Mouse (Mus musculus): ENCODE data around the gene Sp6. TPM values are rescaled to one million over a fixed set of nuclear protein-coding genes. Genes with fewer than 3 reads are reported as not detected.
A peak's percentile ranks its signal among the peaks of the same experiment; 100 is the strongest.

Gene Sp6
- polyA plus RNA-seq, 1 experiment, result 6.0 TPM

DNA sequence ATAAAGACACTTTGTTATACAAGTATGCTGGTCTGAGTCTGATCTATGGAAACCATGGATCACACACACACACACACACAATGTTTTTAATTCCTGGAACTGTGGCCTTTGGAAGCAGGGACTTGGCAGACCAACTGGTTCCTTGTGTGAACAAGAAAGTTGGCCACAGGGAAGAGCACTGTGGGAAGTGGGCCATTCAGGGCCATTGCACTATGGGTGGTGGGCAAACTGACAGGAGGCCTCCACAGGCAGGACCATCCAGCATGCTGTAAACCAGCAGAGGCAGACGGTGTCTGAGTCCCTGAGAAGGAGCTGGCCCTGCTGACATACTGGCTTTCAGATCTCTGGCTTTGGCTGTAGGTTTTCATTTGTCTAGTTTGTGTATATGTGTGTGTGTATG is 56.1 kb downstream of the Sp6 start:
- Histone ChIP-seq H3K79me2 (ENCODE audit: control insufficient read depth, insufficient read depth) (no peaks in the 10 kb centered on the region), H3K36me3 (ENCODE audit: control insufficient read depth, insufficient read depth) (no peaks in the 10 kb centered on the region), H3K4me3 (no peak overlapping the region), H3K4me2 (ENCODE audit: low read depth) (no peak overlapping the region), H3K27me3 (ENCODE audit: control insufficient read depth, insufficient read depth, insufficient read length) (no peaks in the 10 kb centered on the region), H3ac (ENCODE audit: control insufficient read depth, insufficient read length) (no peak overlapping the region)
- TF ChIP-seq USF1 (IDR thresholded peaks at IDR 0.05; ENCODE audit: low read depth), result no peak
- TF ChIP-seq E2F4 (IDR thresholded peaks at IDR 0.05; ENCODE audit: insufficient read depth), result no peak
- TF ChIP-seq MAX (IDR thresholded peaks at IDR 0.05; ENCODE audit: low read depth), result no peak
- TF ChIP-seq TCF3 (IDR thresholded peaks at IDR 0.05; ENCODE audit: insufficient read length, low read depth), result no peak
- TF ChIP-seq SRF (IDR thresholded peaks at IDR 0.05; ENCODE audit: control insufficient read depth, insufficient read length, low read depth), result no peak
- no peak for TF ChIP-seq POLR2A (IDR thresholded peaks at IDR 0.05; ENCODE audit: insufficient read length, low read depth)
- no peak for TF ChIP-seq CEBPB (IDR thresholded peaks at IDR 0.05; ENCODE audit: insufficient read depth, poor library complexity, severe bottlenecking)
- no peak for TF ChIP-seq MYOD1 (IDR thresholded peaks at IDR 0.05; ENCODE audit: control insufficient read depth in 1 of 3, insufficient read length in 2 of 3, low read depth in 2 of 3)
- TF ChIP-seq REST (IDR thresholded peaks at IDR 0.05; ENCODE audit: insufficient read depth, insufficient read length), result no peak
- TF ChIP-seq TCF12 (IDR thresholded peaks at IDR 0.05; ENCODE audit: insufficient read depth, poor library complexity, severe bottlenecking), result no peak
- TF ChIP-seq MYOG (IDR thresholded peaks at IDR 0.05; ENCODE audit: control insufficient read depth in 1 of 3, insufficient read depth in 1 of 3, insufficient read length in 2 of 3, low read depth in 2 of 3), result no peak
- TF ChIP-seq POLR2AphosphoS2 (IDR thresholded peaks at IDR 0.05; ENCODE audit: insufficient read length, low read depth), result no peak

DNA sequence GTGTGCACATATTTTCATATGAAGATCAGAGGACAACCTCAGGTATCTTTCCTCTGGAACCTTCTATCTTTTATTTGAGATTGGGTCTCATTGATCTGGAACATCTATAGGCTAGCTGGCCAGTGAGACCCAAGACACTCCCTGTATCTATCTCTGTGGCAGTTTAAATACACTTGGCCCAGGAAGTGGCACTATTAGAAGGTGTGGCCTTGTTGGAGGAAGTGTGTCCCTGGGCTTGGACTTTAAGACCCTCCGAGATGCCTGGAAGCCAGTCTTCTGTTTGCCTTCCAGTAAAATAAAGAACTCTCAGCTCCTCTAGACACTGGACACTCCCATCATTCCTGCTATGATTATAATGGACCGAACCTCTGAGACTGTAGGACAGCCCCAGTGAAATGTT is 56.6 kb downstream of the Sp6 start:
- Histone ChIP-seq H3K27me3 (ENCODE audit: control insufficient read depth, insufficient read depth, insufficient read length) (no peaks in the 10 kb centered on the region), H3K4me2 (ENCODE audit: low read depth) (no peak overlapping the region), H3ac (ENCODE audit: control insufficient read depth, insufficient read length) (no peak overlapping the region), H3K36me3 (ENCODE audit: control insufficient read depth, insufficient read depth) (no peaks in the 10 kb centered on the region), H3K79me2 (ENCODE audit: control insufficient read depth, insufficient read depth) (no peaks in the 10 kb centered on the region), H3K4me3 (no peak overlapping the region)
- TF ChIP-seq SRF (IDR thresholded peaks at IDR 0.05; ENCODE audit: control insufficient read depth, insufficient read length, low read depth) (no peak), POLR2A (IDR thresholded peaks at IDR 0.05; ENCODE audit: insufficient read length, low read depth) (no peak), TCF12 (IDR thresholded peaks at IDR 0.05; ENCODE audit: insufficient read depth, poor library complexity, severe bottlenecking) (no peak), CEBPB (IDR thresholded peaks at IDR 0.05; ENCODE audit: insufficient read depth, poor library complexity, severe bottlenecking) (no peak), MYOD1 (IDR thresholded peaks at IDR 0.05; ENCODE audit: control insufficient read depth in 1 of 3, insufficient read length in 2 of 3, low read depth in 2 of 3) (no peak), MAX (IDR thresholded peaks at IDR 0.05; ENCODE audit: low read depth) (no peak), REST (IDR thresholded peaks at IDR 0.05; ENCODE audit: insufficient read depth, insufficient read length) (no peak), TCF3 (IDR thresholded peaks at IDR 0.05; ENCODE audit: insufficient read length, low read depth) (no peak), POLR2AphosphoS2 (IDR thresholded peaks at IDR 0.05; ENCODE audit: insufficient read length, low read depth) (no peak), E2F4 (IDR thresholded peaks at IDR 0.05; ENCODE audit: insufficient read depth) (no peak), MYOG (IDR thresholded peaks at IDR 0.05; ENCODE audit: control insufficient read depth in 1 of 3, insufficient read depth in 1 of 3, insufficient read length in 2 of 3, low read depth in 2 of 3) (no peak), USF1 (IDR thresholded peaks at IDR 0.05; ENCODE audit: low read depth) (no peak)

DNA sequence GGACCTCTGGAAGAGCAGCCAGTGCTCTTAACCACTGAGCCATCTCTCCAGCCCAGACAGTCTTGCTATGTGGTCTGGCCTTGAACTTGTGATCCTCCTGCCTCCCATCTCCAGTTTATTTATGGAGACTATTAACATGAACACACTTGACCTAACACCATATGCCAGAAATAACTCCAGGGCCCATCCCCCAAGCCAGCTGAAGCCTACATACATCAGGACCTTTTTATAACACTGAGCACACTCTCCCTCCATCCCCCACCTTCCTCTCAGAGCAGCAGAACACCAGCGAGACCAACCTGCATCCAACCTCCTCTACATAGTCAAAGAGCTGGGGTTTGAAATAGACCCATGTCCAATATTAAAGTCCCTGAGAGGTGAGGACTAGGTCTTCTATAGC is 57.9 kb downstream of the Sp6 start:
- TF ChIP-seq MYOG (IDR thresholded peaks at IDR 0.05; ENCODE audit: control insufficient read depth in 1 of 3, insufficient read depth in 1 of 3, insufficient read length in 2 of 3, low read depth in 2 of 3) (peak in 1 of 3 experiments; percentile 10), POLR2AphosphoS2 (IDR thresholded peaks at IDR 0.05; ENCODE audit: insufficient read length, low read depth) (no peak)
- H3K27me3 ChIP-seq (ENCODE audit: control insufficient read depth, insufficient read depth, insufficient read length), result no peaks in the 10 kb centered on the region
- H3K36me3 ChIP-seq (ENCODE audit: control insufficient read depth, insufficient read depth), result no peaks in the 10 kb centered on the region

DNA sequence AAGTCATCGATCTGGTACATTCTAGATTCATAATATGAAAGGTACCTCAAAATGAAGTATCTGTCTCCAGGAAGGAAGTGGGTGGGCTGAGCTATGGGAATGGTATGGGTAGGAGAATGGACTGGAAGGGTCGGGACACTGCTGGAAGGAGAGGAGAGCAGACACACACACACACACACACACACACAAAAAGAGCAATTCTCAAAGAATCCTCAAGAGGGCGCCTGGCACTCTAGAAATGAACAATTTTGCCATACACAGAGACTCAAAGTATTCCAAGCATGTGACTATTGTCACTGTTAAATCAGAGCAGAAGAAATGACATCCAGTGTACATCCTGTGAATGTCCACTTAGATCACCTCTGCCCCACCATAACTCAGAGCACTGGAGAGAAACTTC is 59.3 kb downstream of the Sp6 start:
- Histone ChIP-seq H3K27me3 (ENCODE audit: control insufficient read depth, insufficient read depth, insufficient read length) (no peaks in the 10 kb centered on the region), H3K4me3 (no peak overlapping the region), H3K4me2 (ENCODE audit: low read depth) (no peak overlapping the region), H3K79me2 (ENCODE audit: control insufficient read depth, insufficient read depth) (no peaks in the 10 kb centered on the region), H3K36me3 (ENCODE audit: control insufficient read depth, insufficient read depth) (no peaks in the 10 kb centered on the region), H3ac (ENCODE audit: control insufficient read depth, insufficient read length) (no peak overlapping the region)
- TF ChIP-seq TCF12 (IDR thresholded peaks at IDR 0.05; ENCODE audit: insufficient read depth, poor library complexity, severe bottlenecking) (no peak), USF1 (IDR thresholded peaks at IDR 0.05; ENCODE audit: low read depth) (no peak), E2F4 (IDR thresholded peaks at IDR 0.05; ENCODE audit: insufficient read depth) (no peak), MYOG (IDR thresholded peaks at IDR 0.05; ENCODE audit: control insufficient read depth in 1 of 3, insufficient read depth in 1 of 3, insufficient read length in 2 of 3, low read depth in 2 of 3) (no peak), REST (IDR thresholded peaks at IDR 0.05; ENCODE audit: insufficient read depth, insufficient read length) (no peak), POLR2A (IDR thresholded peaks at IDR 0.05; ENCODE audit: insufficient read length, low read depth) (no peak), MAX (IDR thresholded peaks at IDR 0.05; ENCODE audit: low read depth) (no peak), POLR2AphosphoS2 (IDR thresholded peaks at IDR 0.05; ENCODE audit: insufficient read length, low read depth) (no peak), MYOD1 (IDR thresholded peaks at IDR 0.05; ENCODE audit: control insufficient read depth in 1 of 3, insufficient read length in 2 of 3, low read depth in 2 of 3) (no peak), CEBPB (IDR thresholded peaks at IDR 0.05; ENCODE audit: insufficient read depth, poor library complexity, severe bottlenecking) (no peak), SRF (IDR thresholded peaks at IDR 0.05; ENCODE audit: control insufficient read depth, insufficient read length, low read depth) (no peak), TCF3 (IDR thresholded peaks at IDR 0.05; ENCODE audit: insufficient read length, low read depth) (no peak)

More for the DNA sequence above, 57.9 kb downstream of the Sp6 start:
- no peak overlapping the region for H3ac ChIP-seq (ENCODE audit: control insufficient read depth, insufficient read length)
- no peak overlapping the region for H3K4me3 ChIP-seq
- no peaks in the 10 kb centered on the region for H3K79me2 ChIP-seq (ENCODE audit: control insufficient read depth, insufficient read depth)
- no peak overlapping the region for H3K4me2 ChIP-seq (ENCODE audit: low read depth)

DNA sequence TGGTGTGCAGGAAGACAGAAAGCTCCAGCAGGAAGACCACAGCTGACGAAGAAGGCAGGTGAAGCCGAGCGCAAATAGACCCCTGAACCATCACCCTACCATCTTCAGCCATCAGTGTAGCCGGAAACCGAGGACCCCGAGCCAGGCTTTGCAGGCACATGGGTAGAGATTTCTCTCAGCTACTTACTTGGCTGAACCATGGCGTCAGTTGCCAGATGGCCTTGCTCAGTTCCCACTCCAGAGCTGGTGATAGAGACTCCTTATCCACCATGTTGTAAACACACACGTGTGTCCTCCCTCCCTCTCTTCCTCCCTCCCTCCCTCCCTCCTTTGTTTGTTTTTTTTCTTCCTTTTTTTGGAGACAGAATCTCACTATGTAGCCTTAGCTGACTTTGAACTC is 61.0 kb downstream of the Sp6 start:
- H3K36me3 ChIP-seq (ENCODE audit: control insufficient read depth, insufficient read depth), result no peaks in the 10 kb centered on the region
- H3K79me2 ChIP-seq (ENCODE audit: control insufficient read depth, insufficient read depth), result no peaks in the 10 kb centered on the region
- H3K4me3 ChIP-seq, result no peak overlapping the region
- no peak overlapping the region for H3ac ChIP-seq (ENCODE audit: control insufficient read depth, insufficient read length)
- no peaks in the 10 kb centered on the region for H3K27me3 ChIP-seq (ENCODE audit: control insufficient read depth, insufficient read depth, insufficient read length)
- TF ChIP-seq MAX (IDR thresholded peaks at IDR 0.05; ENCODE audit: low read depth) (no peak), REST (IDR thresholded peaks at IDR 0.05; ENCODE audit: insufficient read depth, insufficient read length) (no peak), USF1 (IDR thresholded peaks at IDR 0.05; ENCODE audit: low read depth) (no peak), POLR2AphosphoS2 (IDR thresholded peaks at IDR 0.05; ENCODE audit: insufficient read length, low read depth) (no peak), SRF (IDR thresholded peaks at IDR 0.05; ENCODE audit: control insufficient read depth, insufficient read length, low read depth) (no peak), POLR2A (IDR thresholded peaks at IDR 0.05; ENCODE audit: insufficient read length, low read depth) (no peak), TCF12 (IDR thresholded peaks at IDR 0.05; ENCODE audit: insufficient read depth, poor library complexity, severe bottlenecking) (no peak), E2F4 (IDR thresholded peaks at IDR 0.05; ENCODE audit: insufficient read depth) (no peak), TCF3 (IDR thresholded peaks at IDR 0.05; ENCODE audit: insufficient read length, low read depth) (no peak), MYOG (IDR thresholded peaks at IDR 0.05; ENCODE audit: control insufficient read depth in 1 of 3, insufficient read depth in 1 of 3, insufficient read length in 2 of 3, low read depth in 2 of 3) (no peak)
- no peak overlapping the region for H3K4me2 ChIP-seq (ENCODE audit: low read depth)
